Comparison of ENCODE assay signal across 16 mouse cellular contexts in the genomic region with DNA sequence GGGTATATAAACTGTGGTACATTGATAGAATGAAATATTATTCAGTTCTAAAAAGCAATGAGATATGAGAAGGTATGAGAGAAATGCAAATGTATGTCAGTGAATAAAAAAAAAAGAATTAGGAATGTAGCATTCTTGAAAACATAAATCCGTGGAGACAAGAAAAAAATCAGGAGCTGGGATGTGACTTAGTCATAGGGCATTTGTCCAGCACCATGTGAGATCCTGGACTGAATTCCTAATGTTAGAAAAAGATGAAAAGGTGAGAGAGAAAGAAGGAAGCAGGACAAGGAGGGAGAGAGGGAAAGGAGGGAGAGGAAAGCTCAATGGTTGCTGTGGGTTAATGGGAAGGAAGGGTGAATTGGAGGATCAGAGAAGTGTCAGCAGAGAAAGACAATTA. TPM values are rescaled to one million over a fixed set of nuclear protein-coding genes. Genes with fewer than 3 reads are reported as not detected.
DNase-seq lines count a peak whose midpoint lies in the region; ATAC-seq and TF ChIP-seq lines count a peak whose summit lies in the region.
"Had no signal": no experiment of that assay in that cellular context is flagged by ENCODE, and none has a peak within 500 bp of the region (broad histone marks: within the 10 kb centered on the region; RNA-seq: fewer than 3 reads in every experiment).

No protein-coding gene starts in this region.

- H3K9ac ChIP-seq in heart, embryonic 12.5 days = no peak overlapping the region
- H3K9ac ChIP-seq: forebrain, embryonic 12.5 days; forebrain, embryonic 15.5 days; heart, embryonic 15.5 days; hindbrain, embryonic 13.5 days; intestine, embryonic 15.5 days had no signal

- no peaks in the 10 kb centered on the region for H3K36me3 ChIP-seq in heart, embryonic 12.5 days
- H3K36me3 ChIP-seq: forebrain, embryonic 12.5 days; forebrain, embryonic 15.5 days; heart, embryonic 15.5 days; hindbrain, embryonic 10.5 days; hindbrain, embryonic 13.5 days; intestine, embryonic 15.5 days had no signal

- H3K4me2 ChIP-seq in heart, embryonic 12.5 days = no peak overlapping the region
- H3K4me2 ChIP-seq: forebrain, embryonic 12.5 days; forebrain, embryonic 15.5 days; heart, embryonic 11.5 days; heart, embryonic 15.5 days; hindbrain, embryonic 13.5 days; intestine, embryonic 15.5 days had no signal

- H3K27me3 ChIP-seq in heart, embryonic 12.5 days (replicated peaks) = no peaks in the 10 kb centered on the region
- H3K27me3 ChIP-seq: forebrain, embryonic 12.5 days; forebrain, embryonic 15.5 days; heart, embryonic 15.5 days; hindbrain, embryonic 13.5 days; intestine, embryonic 15.5 days had no signal

- no peak for TF ChIP-seq CTCF in embryonic fibroblast, embryonic 13.5 days (IDR thresholded peaks at IDR 0.05; ENCODE audit: borderline replicate concordance, insufficient read depth, low read length)

- 69% methylated on average over 1 of the region's 1 CpGs for WGBS in heart, embryonic 12.5 days

- 0 out of 2 replicates have a peak, but pooled peaks cover 2% of the 10 kb centered on the region for H3K4me1 ChIP-seq in embryonic fibroblast, embryonic 13.5 days (ENCODE audit: control insufficient read depth, insufficient read depth, low read length)
- H3K4me1 ChIP-seq in heart, embryonic 12.5 days (replicated peaks) = no peaks in the 10 kb centered on the region
- H3K4me1 ChIP-seq: forebrain, embryonic 12.5 days; forebrain, embryonic 15.5 days; heart, embryonic 15.5 days; hindbrain, embryonic 10.5 days; hindbrain, embryonic 13.5 days; intestine, embryonic 15.5 days had no signal

- DNase-seq in cerebellum, postnatal 10 days = peak; percentile 4 to 5
- no peak for DNase-seq in cerebellum, adult 11-12 months
- peak; percentile 75 for DNase-seq in 3T3-L1 (ENCODE audit: low read depth, low spot score)
- no peak for DNase-seq in thymus, postnatal 4 days
- DNase-seq: cerebellum, adult 11 months; cerebellum, adult 8-10 months; kidney, adult 11 months had no signal

- no peak overlapping the region for H3K4me3 ChIP-seq in embryonic fibroblast, embryonic 13.5 days (ENCODE audit: insufficient read depth, low read length)
- H3K4me3 ChIP-seq in heart, embryonic 12.5 days = no peak overlapping the region
- H3K4me3 ChIP-seq: forebrain, embryonic 12.5 days; forebrain, embryonic 15.5 days; heart, embryonic 15.5 days; hindbrain, embryonic 10.5 days; hindbrain, embryonic 13.5 days; intestine, embryonic 15.5 days had no signal

- TF ChIP-seq POLR2A in embryonic fibroblast, embryonic 13.5 days (IDR thresholded peaks at IDR 0.05; ENCODE audit: low read depth, low read length) = no peak

- no peak for ATAC-seq in heart, embryonic 12.5 days (ENCODE audit: insufficient number of reproducible peaks, low FRiP score)
- ATAC-seq: forebrain, embryonic 15.5 days; intestine, embryonic 15.5 days had no signal

- H3K9me3 ChIP-seq in heart, embryonic 12.5 days (replicated peaks) = no peaks in the 10 kb centered on the region
- H3K9me3 ChIP-seq: forebrain, embryonic 12.5 days; forebrain, embryonic 15.5 days; heart, embryonic 15.5 days; hindbrain, embryonic 10.5 days; hindbrain, embryonic 13.5 days; intestine, embryonic 15.5 days had no signal

- H3K27ac ChIP-seq in embryonic fibroblast, embryonic 13.5 days (ENCODE audit: insufficient read depth, low read length) = peak overlapping the region; percentile 90
- H3K27ac ChIP-seq in heart, embryonic 12.5 days (ENCODE audit: poor library complexity, severe bottlenecking) = no peak overlapping the region
- H3K27ac ChIP-seq: forebrain, embryonic 12.5 days; forebrain, embryonic 15.5 days; hindbrain, embryonic 10.5 days; hindbrain, embryonic 13.5 days; intestine, embryonic 15.5 days had no signal

RNA-seq across cellular contexts. Expression of a gene that starts 28.6 kb away (rescaled TPM):
- polyA plus RNA-seq in embryonic fibroblast, embryonic 13.5 days (2011; ENCODE audit: insufficient read length, low read depth, missing spikeins) = 16.5 and 17.2 TPM in 2 replicates
- 2.2 and 2.5 TPM in 2 replicates for polyA plus RNA-seq in heart, embryonic 12.5 days (2016; fragmentation: Nextera tagmentation; extraction: Ambion mirVana)

Comparison
In these comparisons a context has a peak if more than half of its experiments do, and no peak if none do; other contexts are left out.
1. DNase-seq: peak in cerebellum, postnatal 10 days (2 of 2) and 3T3-L1 (single experiment); none in cerebellum, adult 11-12 months (single experiment) and thymus, postnatal 4 days (single experiment).